Mouse (Mus musculus) stomach, postnatal 0 days (tissue): ENCODE measurements at regions not wholly inside any gene's neighbourhood (a gene's known extent, or its start where the extent isn't known, plus 50 kb on each side); places are given as distances from the start of the nearest gene placed in this dataset.

Experiments
- CTCF ChIP-seq: IDR thresholded peaks from 2 replicates; pipeline ENCODE4 v1.5.1; 2016; ENCODE audit warnings: antibody characterized with exemption, low read depth, mild to moderate bottlenecking, moderate library complexity
- EP300 ChIP-seq: optimal IDR thresholded peaks from 2 replicates; pipeline ENCODE3; 2016; ENCODE audit warnings: antibody characterized with exemption

DNA sequence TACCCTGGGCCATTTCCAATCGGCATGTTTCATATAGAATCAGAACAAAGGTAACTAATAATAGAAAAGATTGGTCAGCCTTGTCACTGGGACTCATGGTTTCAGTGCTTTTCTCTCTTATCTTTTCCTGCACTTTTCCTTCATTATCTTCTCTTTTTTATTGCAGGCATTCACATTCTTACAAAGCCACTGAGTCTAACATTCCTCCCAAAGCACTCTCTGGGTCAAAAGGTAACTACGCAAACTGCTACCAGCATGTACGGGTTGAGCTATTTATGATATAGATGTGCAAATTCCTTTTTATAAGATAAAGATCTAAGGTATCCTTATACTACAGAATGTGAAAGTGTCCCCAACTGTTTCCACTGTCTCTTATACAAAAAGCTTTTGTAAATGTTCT, 436.5 kb upstream of the Dmac1 start:
- TF ChIP-seq CTCF (no peak), EP300 (no peak)
